ENCODE assay signal across 26 mouse cellular contexts in genomic region chr2:51546181-51546580, GRCm38 (mm10).
DNase-seq lines count a peak whose midpoint lies in the region; ATAC-seq lines count a peak whose summit lies in the region.
"Had no signal": no experiment of that assay in that cellular context is flagged by ENCODE, and none has a peak within 500 bp of the region (broad histone marks: within the 10 kb centered on the region; RNA-seq: fewer than 3 reads in every experiment).

No protein-coding gene starts in this region.

- H3K4me1 ChIP-seq in intestine, embryonic 15.5 days (replicated peaks) = no peaks in the 10 kb centered on the region

- no peak overlapping the region for H3K4me3 ChIP-seq in intestine, embryonic 15.5 days (replicated peaks)
- H3K4me3 ChIP-seq: embryonic facial prominence, embryonic 13.5 days; embryonic facial prominence, embryonic 15.5 days; erythroblast, embryonic 14.5 days; forebrain, embryonic 10.5 days; forebrain, embryonic 12.5 days had no signal

- H3K4me2 ChIP-seq in intestine, embryonic 15.5 days (replicated peaks) = no peak overlapping the region
- H3K4me2 ChIP-seq: embryonic facial prominence, embryonic 13.5 days; embryonic facial prominence, embryonic 15.5 days; forebrain, embryonic 12.5 days had no signal

- no peaks in the 10 kb centered on the region for H3K27me3 ChIP-seq in intestine, embryonic 15.5 days (replicated peaks)
- H3K27me3 ChIP-seq: CH12.LX; embryonic facial prominence, embryonic 13.5 days; embryonic facial prominence, embryonic 15.5 days; forebrain, embryonic 12.5 days had no signal

- no peaks in the 10 kb centered on the region for H3K36me3 ChIP-seq in intestine, embryonic 15.5 days
- H3K36me3 ChIP-seq: embryonic facial prominence, embryonic 13.5 days; embryonic facial prominence, embryonic 15.5 days; forebrain, embryonic 10.5 days; forebrain, embryonic 12.5 days had no signal

- no peak overlapping the region for H3K27ac ChIP-seq in intestine, embryonic 15.5 days
- H3K27ac ChIP-seq: embryonic facial prominence, embryonic 13.5 days; embryonic facial prominence, embryonic 15.5 days; forebrain, embryonic 10.5 days; forebrain, embryonic 12.5 days had no signal

- peak; percentile 16 for DNase-seq in retina, postnatal 1 day
- DNase-seq in retina, embryonic 14.5 days (ENCODE audit: low spot score) = no peak
- peak; percentile 26 for DNase-seq in WW6 (ENCODE audit: low read depth, low spot score)
- no peak for DNase-seq in adrenal gland, postnatal 4 days (ENCODE audit: low spot score in 2 of 2)
- DNase-seq: adrenal gland, adult 8-10 months; adrenal gland, postnatal 14 days; adrenal gland, postnatal 36 days; B cell, adult 2 months; cerebellum, adult 11 months; cerebellum, adult 18-20 months; cerebellum, adult 8-10 months; cerebellum, adult 9-11 months; cerebellum, postnatal 14 days; cerebellum, postnatal 36 days; embryo, embryonic 11 days had no signal

- 89% methylated on average over 3 of the region's 3 CpGs for WGBS in intestine, embryonic 15.5 days

- no peak for ATAC-seq in intestine, embryonic 15.5 days
- ATAC-seq: activated CD4-positive, CD25-positive, alpha-beta regulatory T cell, adult 4 months; CD4-positive, CD25-positive, alpha-beta regulatory T cell, adult 4 months; forebrain, embryonic 14.5 days; forebrain, embryonic 16.5 days had no signal

- no peak overlapping the region for H3K9ac ChIP-seq in intestine, embryonic 15.5 days
- H3K9ac ChIP-seq: embryonic facial prominence, embryonic 13.5 days; embryonic facial prominence, embryonic 15.5 days; forebrain, embryonic 12.5 days had no signal

- H3K9me3 ChIP-seq in intestine, embryonic 15.5 days = no peaks in the 10 kb centered on the region
- H3K9me3 ChIP-seq: embryonic facial prominence, embryonic 13.5 days; embryonic facial prominence, embryonic 15.5 days; forebrain, embryonic 10.5 days; forebrain, embryonic 12.5 days had no signal

Comparison
In these comparisons a context has a peak if more than half of its experiments do, and no peak if none do; other contexts are left out.
1. DNase-seq: peak in retina, postnatal 1 day (single experiment) and WW6 (single experiment); none in retina, embryonic 14.5 days (single experiment) and adrenal gland, postnatal 4 days (0 of 2).